Mouse (Mus musculus) forebrain, embryonic 15.5 days (tissue): ENCODE measurements around the gene Pmpcb. TPM values are rescaled to one million over a fixed set of nuclear protein-coding genes. Genes with fewer than 3 reads are reported as not detected.
"Not testable (repeated sequence)": the region's sequence is repeated elsewhere in the genome, so short reads cannot be mapped to it uniquely, and the experiment has no call there.

Experiments used
- ATAC-seq: fragments of 200-750 bp; cut with Nextera tagmentation; replicated peaks from 2 replicates; pipeline ENCODE4 v1.8.0; 2017; ENCODE audit warnings: mild to moderate bottlenecking, moderate TSS enrichment, moderate library complexity
- H3K27ac ChIP-seq: fragments of 300-500 bp; sonication (generic); replicated peaks from 2 replicates; pipeline ENCODE4 v1.5.1; 2015; ENCODE audit warnings: mild to moderate bottlenecking, inconsistent platforms
- H3K27me3 ChIP-seq: fragments of 300-500 bp; sonication (generic); 2 replicates; pipeline ENCODE4 v1.6.1; 2015; ENCODE audit warnings: inconsistent platforms
- H3K36me3 ChIP-seq: fragments of 300-500 bp; sonication (generic); 2 replicates; pipeline ENCODE4 v1.6.1; 2015; ENCODE audit warnings: mild to moderate bottlenecking, inconsistent platforms
- H3K4me1 ChIP-seq: fragments of 300-500 bp; sonication (generic); 2 replicates; pipeline ENCODE4 v1.6.1; 2015; ENCODE audit warnings: inconsistent platforms
- H3K4me2 ChIP-seq: fragments of 300-500 bp; sonication (generic); replicated peaks from 2 replicates; pipeline ENCODE4 v1.6.1; 2015; ENCODE audit warnings: mild to moderate bottlenecking, inconsistent platforms
- H3K4me3 ChIP-seq: fragments of 300-500 bp; sonication (generic); 2 replicates; pipeline ENCODE4 v1.5.1; 2015; ENCODE audit warnings: mild to moderate bottlenecking, inconsistent platforms
- H3K9ac ChIP-seq: fragments of 300-500 bp; sonication (generic); replicated peaks from 2 replicates; pipeline ENCODE4 v1.6.1; 2015; ENCODE audit warnings: mild to moderate bottlenecking, inconsistent platforms
- H3K9me3 ChIP-seq: fragments of 300-500 bp; sonication (generic); 2 replicates; pipeline ENCODE4 v1.6.1; 2016; ENCODE audit warnings: inconsistent platforms
- WGBS: fragments of 180-500 bp; shearing (Covaris S2); methylation state at CpG from one replicate; pipeline ENCODE4 v1.1.7; 2015; ENCODE audit warnings: mixed read lengths; 5-methylcytosine and 5-hydroxymethylcytosine counted together
- polyA plus RNA-seq: library from polyadenylated mRNA; unstranded; fragments of >200 nt; fragmentation: Nextera tagmentation; extraction: Ambion mirVana; gene quantifications from 2 replicates; pipeline ENCODE4 v1.2.1, GENCODE M21; 2015

The Pmpcb gene
- 85.3 and 89.1 TPM in 2 replicates for polyA plus RNA-seq

DNA sequence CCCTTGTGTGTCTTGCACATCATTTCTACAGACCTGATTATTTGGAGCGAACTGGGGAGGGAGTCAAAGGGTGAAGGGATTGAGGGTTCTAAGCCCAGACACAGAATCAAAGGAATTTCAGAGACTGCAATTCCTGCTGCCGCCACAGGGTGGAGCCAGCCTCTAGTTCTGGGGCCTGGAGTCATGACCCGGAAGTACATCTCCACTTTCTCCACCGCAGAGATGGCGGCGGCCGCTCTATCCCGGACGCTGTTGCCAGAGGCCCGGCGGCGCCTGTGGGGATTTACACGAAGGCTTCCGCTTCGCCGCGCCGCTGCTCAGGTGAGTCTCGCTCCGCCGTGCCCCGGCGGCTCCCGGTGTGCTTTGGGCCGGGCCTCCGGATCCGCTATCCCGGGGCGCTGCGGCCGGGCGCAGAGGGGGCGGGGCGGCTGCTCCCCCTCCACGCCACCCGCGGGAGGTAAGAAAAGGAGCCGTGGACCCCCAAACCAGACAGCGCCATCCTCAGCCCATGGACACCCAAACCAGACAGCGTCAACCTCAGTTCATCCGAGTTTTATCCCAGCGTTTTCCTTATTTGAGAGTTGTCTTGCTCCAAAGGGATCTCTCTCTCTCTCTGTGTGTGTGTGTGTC is at the start of gene Pmpcb:
TSS of gene Pmpcb (plus strand) at position 186 of the 630 bp plus-strand sequence.
- Histone ChIP-seq H3K9ac (peak within 1 kb of the TSS; percentile 83), H3K36me3 (peaks cover 28% of the 10 kb centered on the region), H3K4me1 (peaks cover 33% of the 10 kb centered on the region), H3K27me3 (no peaks in the 10 kb centered on the region), H3K4me3 (peak within 1 kb of the TSS; percentile 83), H3K4me2 (peak within 1 kb of the TSS; percentile 85), H3K27ac (peak within 1 kb of the TSS; percentile 82), H3K9me3 (no peaks in the 10 kb centered on the region)
- WGBS, result under 1% methylated on average over 42 of the region's 42 CpGs
- peak; percentile 74 for ATAC-seq

DNA sequence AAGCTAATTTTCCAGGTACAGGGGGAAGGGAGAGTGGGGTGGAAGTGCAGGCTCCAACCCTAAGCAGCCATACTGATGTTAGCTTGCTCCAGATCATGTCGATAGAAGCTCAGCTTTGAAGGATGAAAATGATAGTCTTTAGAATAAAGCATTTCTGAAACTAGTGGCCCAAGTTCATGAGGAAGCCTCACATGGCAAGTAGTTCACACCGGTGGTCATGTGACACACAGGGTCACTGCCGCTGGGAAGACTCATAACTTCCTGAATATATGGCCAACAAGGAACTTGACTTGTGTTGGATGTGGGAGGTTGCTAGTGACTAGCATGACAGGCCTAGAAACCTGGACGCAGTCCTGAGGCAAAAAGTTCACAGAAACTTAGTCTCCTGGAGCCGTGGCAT is 44.7 kb upstream of the Pmpcb start:
- H3K9ac ChIP-seq, result no peak overlapping the region
- H3K36me3 ChIP-seq, result peaks cover 5% of the 10 kb centered on the region; the same call in 1 of the 2 replicates
- no peak for ATAC-seq
- H3K4me1 ChIP-seq, result no peaks in the 10 kb centered on the region
- no peak overlapping the region for H3K27ac ChIP-seq
- 99% methylated on average over 5 of the region's 5 CpGs for WGBS
- H3K4me3 ChIP-seq, result no peak overlapping the region
- no peaks in the 10 kb centered on the region for H3K9me3 ChIP-seq
- H3K27me3 ChIP-seq, result no peaks in the 10 kb centered on the region
- H3K4me2 ChIP-seq, result no peak overlapping the region

DNA sequence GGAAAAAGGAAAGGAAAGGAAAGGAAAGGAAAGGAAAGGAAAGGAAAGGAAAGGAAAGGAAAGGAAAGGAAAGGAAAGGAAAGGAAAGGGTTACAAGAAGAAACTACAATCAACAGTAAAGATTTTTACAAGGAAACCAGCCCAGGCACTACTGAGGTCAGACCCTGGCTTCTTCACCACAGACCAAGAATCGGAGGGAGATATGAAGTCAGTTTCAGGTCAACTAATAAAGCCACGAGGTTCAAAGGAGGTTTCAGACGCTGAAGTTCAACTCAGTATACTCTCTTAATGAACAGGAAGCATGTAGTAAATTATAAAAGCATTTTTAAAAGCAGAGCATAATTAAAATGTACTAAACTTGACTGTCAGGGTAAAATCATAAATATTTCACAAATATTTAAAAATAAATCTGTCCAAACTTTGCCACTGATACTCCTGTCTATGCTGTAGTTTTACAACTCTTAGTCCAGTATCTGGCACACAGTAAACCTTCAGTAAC is 43.5 kb upstream of the Pmpcb start:
- no peak for ATAC-seq
- no peak overlapping the region for H3K4me3 ChIP-seq
- H3K27ac ChIP-seq, result no peak overlapping the region
- H3K4me2 ChIP-seq, result no peak overlapping the region
- H3K9me3 ChIP-seq, result no peaks in the 10 kb centered on the region
- no peak overlapping the region for H3K9ac ChIP-seq
- WGBS, result 90% methylated on average over 3 of the region's 3 CpGs
- H3K27me3 ChIP-seq, result no peaks in the 10 kb centered on the region
- H3K36me3 ChIP-seq, result peaks cover 5% of the 10 kb centered on the region; the same call in 1 of the 2 replicates
- H3K4me1 ChIP-seq, result no peaks in the 10 kb centered on the region

DNA sequence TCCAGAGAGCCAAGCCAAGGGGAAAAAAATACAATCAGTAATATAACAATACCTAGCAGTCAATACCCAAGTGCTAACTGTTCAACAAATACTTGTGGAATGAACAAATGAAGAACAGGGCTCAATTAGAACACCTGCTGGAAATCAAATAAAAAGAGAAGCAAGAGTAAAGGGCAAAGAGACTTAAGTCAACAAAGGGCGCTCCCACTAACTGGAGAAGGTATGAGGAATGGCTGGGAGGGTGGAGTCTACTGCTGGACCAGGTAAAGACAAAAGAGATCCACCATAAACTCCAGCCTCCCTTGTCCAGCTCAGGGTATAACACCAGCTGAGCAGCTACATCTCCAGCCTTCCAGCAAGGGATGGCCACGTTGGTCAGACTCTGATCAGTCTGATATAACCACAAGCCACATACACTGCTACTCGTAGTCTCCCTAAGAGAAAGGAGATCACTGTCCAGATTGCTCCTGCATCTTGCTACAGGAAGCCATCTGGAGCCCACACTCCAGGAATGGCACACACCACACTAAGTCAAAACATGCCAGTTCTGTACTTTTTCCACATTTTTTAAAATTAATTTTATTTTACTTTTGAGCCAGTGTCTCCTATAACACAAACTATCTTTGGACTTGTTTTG is 42.0 kb upstream of the Pmpcb start:
- H3K27me3 ChIP-seq, result no peaks in the 10 kb centered on the region
- no peak for ATAC-seq
- no peaks in the 10 kb centered on the region for H3K36me3 ChIP-seq
- 86% methylated on average over 3 of the region's 3 CpGs for WGBS
- H3K4me2 ChIP-seq, result no peak overlapping the region
- H3K9ac ChIP-seq, result no peak overlapping the region
- H3K4me3 ChIP-seq, result no peak overlapping the region
- H3K27ac ChIP-seq, result no peak overlapping the region
- no peaks in the 10 kb centered on the region for H3K9me3 ChIP-seq
- peaks cover 3% of the 10 kb centered on the region; the same call in 1 of the 2 replicates for H3K4me1 ChIP-seq

DNA sequence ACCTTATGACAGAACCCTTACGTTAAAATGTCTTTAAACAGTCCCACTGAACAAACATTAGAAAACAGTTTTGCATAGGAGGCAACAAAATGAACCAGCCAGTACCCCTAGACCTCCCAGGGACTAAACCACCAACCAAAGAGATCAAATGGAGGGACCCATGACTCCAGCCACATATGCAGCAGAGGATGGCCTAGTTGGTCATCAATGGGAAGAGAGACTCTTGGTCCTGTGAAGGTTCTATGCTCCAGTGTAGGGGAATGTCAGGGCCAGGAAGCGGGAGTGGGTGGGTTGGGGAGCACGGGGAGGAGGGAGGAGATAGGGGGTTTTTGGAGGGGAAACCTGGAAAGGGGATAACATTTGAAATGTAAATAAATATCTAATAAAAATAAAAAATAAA is 37.4 kb upstream of the Pmpcb start:
- not testable (repeated sequence) for ATAC-seq, H3K9me3 ChIP-seq
- WGBS, result 79% methylated on average over 3 of the region's 3 CpGs

DNA sequence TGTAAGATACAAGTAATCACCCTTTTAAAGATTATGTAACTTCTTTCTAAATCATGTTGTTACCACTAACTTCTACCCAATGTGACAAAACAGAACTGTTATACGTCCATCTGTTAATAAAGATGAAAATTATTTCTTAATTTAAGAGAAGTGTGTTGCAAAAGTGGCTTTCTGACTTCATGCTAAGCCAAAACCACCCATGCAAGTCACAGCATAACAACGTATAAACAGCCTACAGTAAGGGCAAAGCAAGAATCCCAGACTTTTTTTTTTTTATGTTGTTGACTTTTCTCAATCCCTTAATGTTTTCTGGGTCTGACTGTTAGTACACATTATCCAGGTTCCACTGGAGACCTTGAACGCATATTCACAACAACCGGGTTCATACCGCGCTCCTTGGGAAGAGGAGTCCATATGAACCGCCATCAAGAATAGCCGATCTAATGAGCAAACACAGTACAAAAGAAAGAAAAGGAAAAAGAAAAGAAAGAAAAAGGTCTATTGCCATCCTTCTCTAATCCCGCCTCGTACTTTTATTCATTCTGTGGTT is 36.6 kb upstream of the Pmpcb start:
- ATAC-seq, result no peak
- Histone ChIP-seq H3K9me3 (no peaks in the 10 kb centered on the region), H3K36me3 (no peaks in the 10 kb centered on the region), H3K4me1 (peaks cover 9% of the 10 kb centered on the region), H3K4me2 (peak overlapping the region; percentile 59), H3K27me3 (no peaks in the 10 kb centered on the region), H3K9ac (peak overlapping the region; percentile 51), H3K4me3 (peak overlapping the region; percentile 78), H3K27ac (no peak overlapping the region)
- WGBS, result 6% methylated on average over 10 of the region's 10 CpGs

More for the DNA sequence above, 37.4 kb upstream of the Pmpcb start:
- H3K4me1 ChIP-seq, H3K36me3 ChIP-seq, H3K27me3 ChIP-seq, H3K9ac ChIP-seq, H3K27ac ChIP-seq, H3K4me3 ChIP-seq: not testable (repeated sequence)
- H3K4me2 ChIP-seq, result peak overlapping the region; percentile 22

DNA sequence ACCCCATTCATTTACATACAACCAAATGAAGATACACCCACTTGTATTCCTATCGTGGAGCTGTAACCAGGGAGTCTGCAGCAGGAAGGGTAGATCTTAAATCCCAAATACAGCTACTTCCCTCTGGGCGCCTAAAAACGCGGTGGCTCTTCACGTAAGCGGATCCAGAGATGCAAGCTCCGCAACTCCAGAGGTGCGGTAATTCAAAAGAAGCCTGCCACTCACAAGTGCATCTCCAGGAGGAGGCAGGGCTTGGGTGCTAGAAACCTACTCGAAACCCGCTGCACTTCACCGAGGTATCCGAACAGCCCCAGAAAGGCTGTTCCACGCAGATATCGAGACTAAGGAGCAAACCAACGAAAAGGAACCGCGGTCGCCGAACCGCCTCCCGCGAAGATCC is 36.0 kb upstream of the Pmpcb start:
- ATAC-seq, result peak; percentile 80
- Histone ChIP-seq H3K36me3 (no peaks in the 10 kb centered on the region), H3K4me1 (peaks cover 9% of the 10 kb centered on the region), H3K27ac (peak overlapping the region; percentile 97), H3K4me3 (peak overlapping the region; percentile 78), H3K9ac (peak overlapping the region; percentile 51), H3K27me3 (no peaks in the 10 kb centered on the region), H3K4me2 (peak overlapping the region; percentile 59), H3K9me3 (no peaks in the 10 kb centered on the region)
- 0% methylated on average over 22 of the region's 22 CpGs for WGBS

DNA sequence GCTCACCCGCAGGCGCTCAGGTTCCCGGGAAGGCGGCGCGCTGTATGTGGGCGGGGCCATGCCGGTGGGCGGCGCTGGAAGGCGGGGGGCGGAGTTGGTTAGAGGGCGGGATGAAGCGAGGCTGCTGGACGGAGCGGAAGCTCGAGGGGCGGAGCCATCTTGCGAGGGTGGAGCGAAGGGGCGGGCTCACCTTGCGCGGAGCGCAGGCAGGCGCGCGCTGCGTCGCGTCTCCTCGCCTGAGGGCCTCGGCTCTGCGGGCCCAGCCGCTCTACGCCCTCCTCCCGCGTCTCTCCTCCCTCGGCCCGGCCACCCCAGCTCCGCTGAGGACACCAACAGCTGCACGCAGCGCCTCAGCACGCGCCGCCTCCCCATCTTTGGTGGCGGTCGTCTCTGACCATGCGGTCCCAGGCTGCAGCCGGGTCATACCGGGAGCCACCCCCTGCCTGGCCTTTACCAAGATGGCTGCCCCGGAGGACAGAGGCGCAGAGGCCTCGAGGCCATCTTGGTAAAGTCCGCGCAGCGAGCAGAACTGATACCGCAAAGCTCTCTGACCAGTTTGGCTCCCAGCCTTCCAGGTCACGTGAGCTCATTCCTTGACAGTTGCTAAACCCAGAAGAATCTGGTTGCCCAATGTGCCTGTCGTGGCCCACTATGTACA is 35.5 kb upstream of the Pmpcb start, which contains the start of gene Napepld:
TSS of gene Napepld (minus strand) at position 46 of the 658 bp plus-strand sequence.
- peak; percentile 99 for ATAC-seq
- peak within 1 kb of the TSS; percentile 82 for H3K9ac ChIP-seq
- under 1% methylated on average over 58 of the region's 59 CpGs for WGBS

DNA sequence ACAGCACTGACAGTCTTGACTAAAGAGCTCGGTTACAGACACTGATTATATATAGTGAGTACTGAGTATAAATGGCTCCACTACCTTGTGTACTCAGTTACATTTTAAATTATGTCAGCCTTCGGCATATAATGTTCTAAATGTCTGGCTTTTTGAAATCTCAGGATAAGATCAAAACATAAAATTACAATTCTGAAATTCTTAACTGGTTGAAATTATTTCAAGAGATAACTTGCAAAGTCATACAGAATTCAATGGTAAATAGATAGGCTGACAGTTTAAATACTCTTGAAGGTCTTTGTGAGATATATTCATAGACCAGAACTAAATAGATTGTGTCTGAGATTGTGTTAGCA is 35.0 kb upstream of the Pmpcb start:
- H3K27me3 ChIP-seq, result no peaks in the 10 kb centered on the region
- H3K4me1 ChIP-seq, result peaks cover 9% of the 10 kb centered on the region
- H3K4me3 ChIP-seq, result peak overlapping the region; percentile 78
- H3K27ac ChIP-seq, result peak overlapping the region; percentile 97
- WGBS, result 54% methylated on average over 2 of the region's 2 CpGs
- H3K9ac ChIP-seq, result peak overlapping the region; percentile 82
- no peaks in the 10 kb centered on the region for H3K9me3 ChIP-seq
- peak overlapping the region; percentile 59 for H3K4me2 ChIP-seq
- H3K36me3 ChIP-seq, result no peaks in the 10 kb centered on the region
- ATAC-seq, result no peak

More for the DNA sequence above, 35.5 kb upstream of the Pmpcb start, which contains the start of gene Napepld:
- H3K4me1 ChIP-seq, result peaks cover 9% of the 10 kb centered on the region
- peak within 1 kb of the TSS; percentile 97 for H3K27ac ChIP-seq
- peak within 1 kb of the TSS; percentile 59 for H3K4me2 ChIP-seq
- peak within 1 kb of the TSS; percentile 78 for H3K4me3 ChIP-seq
- H3K36me3 ChIP-seq, result no peaks in the 10 kb centered on the region
- no peaks in the 10 kb centered on the region for H3K27me3 ChIP-seq
- H3K9me3 ChIP-seq, result no peaks in the 10 kb centered on the region

DNA sequence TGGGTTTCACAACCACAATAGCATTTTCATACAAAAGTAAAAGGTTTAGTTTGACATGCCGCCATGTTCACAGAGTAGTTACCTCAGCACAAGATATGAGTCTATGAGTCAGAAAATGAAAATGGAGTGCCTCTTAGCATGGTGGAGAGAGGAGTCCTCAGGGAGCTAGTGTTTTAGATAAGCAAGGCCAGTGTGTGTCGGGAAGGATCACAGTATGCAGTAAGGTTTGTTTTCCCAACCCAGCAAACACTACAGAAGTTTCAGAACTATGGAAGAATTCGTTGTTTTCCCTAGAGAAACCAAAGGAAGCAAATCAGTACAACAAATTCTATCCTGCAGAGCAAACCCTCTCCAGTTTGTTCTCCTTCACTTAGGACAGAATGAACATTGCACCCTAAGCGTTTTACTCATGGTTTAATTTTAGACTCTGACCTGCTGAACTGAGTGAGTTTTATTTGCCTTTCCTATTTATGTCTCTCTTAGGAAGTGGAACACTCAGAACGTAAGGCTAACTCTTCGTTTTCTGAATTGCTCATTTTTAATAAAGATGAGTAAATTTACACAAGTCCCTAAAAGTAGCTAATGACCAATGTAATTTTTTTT is 34.0 kb upstream of the Pmpcb start:
- ATAC-seq, result no peak
- H3K36me3 ChIP-seq, result no peaks in the 10 kb centered on the region
- no peaks in the 10 kb centered on the region for H3K9me3 ChIP-seq
- H3K4me3 ChIP-seq, result no peak overlapping the region
- peaks cover 9% of the 10 kb centered on the region for H3K4me1 ChIP-seq
- 92% methylated on average over 6 of the region's 6 CpGs for WGBS
- H3K27ac ChIP-seq, result no peak overlapping the region
- no peak overlapping the region for H3K9ac ChIP-seq
- no peaks in the 10 kb centered on the region for H3K27me3 ChIP-seq
- H3K4me2 ChIP-seq, result no peak overlapping the region

DNA sequence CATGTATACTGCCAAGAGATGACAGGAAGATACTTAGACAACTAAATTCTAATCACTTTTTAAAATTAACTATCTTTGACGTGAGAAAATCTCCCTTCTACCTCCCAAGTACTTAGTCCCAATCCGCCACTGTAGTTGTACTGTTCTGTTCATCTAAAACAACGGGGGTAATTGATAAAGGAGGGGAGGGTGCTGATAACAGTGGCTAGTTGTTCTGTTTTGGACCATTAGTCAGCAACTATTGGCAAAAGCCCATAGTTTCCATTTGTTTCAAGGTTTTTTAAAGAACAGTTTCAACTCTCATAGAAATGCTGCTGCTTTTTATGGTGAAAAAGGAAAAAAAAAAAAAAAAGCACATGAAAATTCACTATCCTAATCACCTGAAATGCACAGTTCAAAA is 33.2 kb upstream of the Pmpcb start:
- Histone ChIP-seq H3K4me2 (no peak overlapping the region), H3K4me3 (no peak overlapping the region), H3K4me1 (peaks cover 9% of the 10 kb centered on the region), H3K9me3 (no peaks in the 10 kb centered on the region), H3K27ac (no peak overlapping the region), H3K36me3 (no peaks in the 10 kb centered on the region), H3K27me3 (no peaks in the 10 kb centered on the region), H3K9ac (no peak overlapping the region)
- ATAC-seq, result no peak
- 91% methylated on average over 3 of the region's 3 CpGs for WGBS
